Mouse (Mus musculus) limb, embryonic 11.5 days (tissue): ENCODE measurements at regions not wholly inside any gene's neighbourhood (a gene's known extent, or its start where the extent isn't known, plus 50 kb on each side); places are given as distances from the start of the nearest gene placed in this dataset.

Experiments used
- ATAC-seq: fragments of 200-750 bp; cut with Nextera tagmentation; 2 replicates; pipeline ENCODE4 v1.8.0; 2017; ENCODE audit warnings: low read depth; ENCODE audit not compliant: insufficient number of reproducible peaks, low FRiP score, low TSS enrichment
- DNase-seq: peaks from one replicate; pipeline ENCODE4 v3.0.0-alpha.2; 2015; ENCODE audit warnings: low spot score
- H3K27ac ChIP-seq: fragments of 300-500 bp; sonication (generic); replicated peaks from 2 replicates; pipeline ENCODE4 v1.5.1; 2014; ENCODE audit warnings: low read depth, mild to moderate bottlenecking, low read length
- H3K27me3 ChIP-seq: fragments of 300-500 bp; sonication (generic); 2 replicates; pipeline ENCODE4 v1.6.1; 2014; ENCODE audit warnings: mild to moderate bottlenecking, low read length, mixed read lengths; ENCODE audit not compliant: control insufficient read depth, insufficient read depth
- H3K36me3 ChIP-seq: fragments of 300-500 bp; sonication (generic); 2 replicates; pipeline ENCODE4 v1.6.1; 2014; ENCODE audit warnings: mild to moderate bottlenecking, low read length, moderate library complexity, mixed read lengths; ENCODE audit not compliant: control insufficient read depth, insufficient read depth
- H3K4me1 ChIP-seq: fragments of 300-500 bp; sonication (generic); 2 replicates; pipeline ENCODE4 v1.6.1; 2014; ENCODE audit warnings: low read length, mixed read lengths; ENCODE audit not compliant: control insufficient read depth, insufficient read depth
- H3K4me2 ChIP-seq: fragments of 300-500 bp; sonication (generic); 2 replicates; pipeline ENCODE4 v1.6.1; 2014; ENCODE audit warnings: low read depth, mild to moderate bottlenecking, moderate library complexity; ENCODE audit not compliant: severe bottlenecking
- H3K4me3 ChIP-seq: fragments of 300-500 bp; sonication (generic); 2 replicates; pipeline ENCODE4 v1.5.1; 2014; ENCODE audit warnings: low read depth, low read length
- H3K9ac ChIP-seq: fragments of 300-500 bp; sonication (generic); 2 replicates; pipeline ENCODE4 v1.6.1; 2014; ENCODE audit warnings: mild to moderate bottlenecking, low read length
- H3K9me3 ChIP-seq: fragments of 300-500 bp; sonication (generic); 2 replicates; pipeline ENCODE4 v1.6.1; 2016; ENCODE audit warnings: low read length; ENCODE audit not compliant: control insufficient read depth
- WGBS: fragments of 180-500 bp; shearing (Covaris S2); extraction: QIAGEN DNeasy Blood & Tissue Kit; methylation state at CpG from one replicate; pipeline ENCODE4 v1.1.7; 2014; 5-methylcytosine and 5-hydroxymethylcytosine counted together

DNA sequence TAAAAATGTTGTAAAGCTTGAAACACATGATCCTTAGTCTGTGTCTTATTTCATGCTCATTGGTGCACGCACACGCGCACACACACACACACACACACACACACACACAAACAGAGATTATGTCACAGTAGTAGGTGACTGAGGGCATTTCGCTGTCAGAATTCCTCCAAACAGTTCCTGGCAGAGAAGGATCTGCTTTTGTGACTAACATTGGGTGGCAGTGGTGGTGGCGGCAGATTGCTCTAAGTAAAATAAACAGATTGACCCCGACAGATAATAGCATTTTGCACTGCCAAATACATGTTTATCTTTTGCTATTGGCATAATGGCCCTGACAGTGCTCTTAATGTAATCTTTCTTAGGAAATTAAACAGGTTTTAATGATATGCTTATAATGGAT lies 446.6 kb upstream of the Adgrl2 start:
- no peak overlapping the region for H3K9ac ChIP-seq
- H3K4me2 ChIP-seq: no peak overlapping the region
- 82% methylated on average over 6 of the region's 6 CpGs for WGBS
- no peak overlapping the region for H3K4me3 ChIP-seq
- no peaks in the 10 kb centered on the region for H3K27me3 ChIP-seq
- H3K4me1 ChIP-seq: no peaks in the 10 kb centered on the region; the same call in 1 of the 2 replicates
- H3K9me3 ChIP-seq: no peaks in the 10 kb centered on the region
- ATAC-seq (no peak), DNase-seq (no peak)
- no peak overlapping the region for H3K27ac ChIP-seq
- no peaks in the 10 kb centered on the region for H3K36me3 ChIP-seq

DNA sequence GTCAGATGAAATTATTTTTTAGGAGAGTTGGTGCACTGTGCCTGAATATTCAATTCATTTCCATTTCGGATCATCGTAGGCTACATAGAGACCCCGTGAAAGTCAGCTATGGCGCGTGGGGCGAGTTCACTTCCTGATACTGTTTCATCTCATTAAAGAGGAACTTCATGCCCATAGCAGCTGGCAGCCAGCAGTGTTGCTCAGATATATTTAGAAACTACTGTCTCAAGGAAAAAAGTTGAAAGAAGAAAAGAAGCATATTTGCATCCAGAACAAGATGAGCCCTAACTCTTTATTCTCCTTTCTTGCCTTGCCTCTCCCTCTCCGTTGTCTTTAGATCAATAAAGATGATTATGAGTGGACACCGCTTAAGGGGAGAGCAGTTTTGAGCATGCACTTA lies 446.1 kb upstream of the Adgrl2 start:
- WGBS: 91% methylated on average over 8 of the region's 8 CpGs
- Histone ChIP-seq H3K27me3 (no peaks in the 10 kb centered on the region), H3K4me1 (no peaks in the 10 kb centered on the region; the same call in 1 of the 2 replicates), H3K9me3 (no peaks in the 10 kb centered on the region), H3K9ac (no peak overlapping the region), H3K4me3 (no peak overlapping the region), H3K4me2 (no peak overlapping the region), H3K27ac (no peak overlapping the region), H3K36me3 (no peaks in the 10 kb centered on the region)
- ATAC-seq (no peak), DNase-seq (no peak)

DNA sequence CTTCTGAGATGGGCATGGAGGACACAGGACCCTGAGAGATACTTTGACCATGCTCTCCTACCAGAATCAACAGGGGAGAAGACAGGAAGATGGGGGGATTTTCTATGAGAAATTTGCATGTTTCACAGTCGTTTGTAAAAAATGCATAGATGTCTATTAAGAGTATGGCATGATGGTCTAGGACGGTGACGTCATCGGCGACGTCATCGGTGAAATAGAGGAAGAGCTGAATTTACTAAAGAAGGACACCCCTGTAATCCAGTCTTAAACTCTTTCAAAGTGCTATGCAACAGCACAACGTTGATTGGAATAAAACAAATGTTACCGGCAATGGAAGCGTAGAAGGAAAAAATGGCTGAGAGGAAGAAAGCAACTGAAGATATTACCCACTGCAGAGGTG lies 441.4 kb upstream of the Adgrl2 start:
- Histone ChIP-seq H3K9me3 (no peaks in the 10 kb centered on the region), H3K4me2 (no peak overlapping the region), H3K4me1 (no peaks in the 10 kb centered on the region), H3K36me3 (no peaks in the 10 kb centered on the region), H3K9ac (no peak overlapping the region), H3K27ac (no peak overlapping the region), H3K27me3 (no peaks in the 10 kb centered on the region), H3K4me3 (no peak overlapping the region)
- WGBS: 95% methylated on average over 10 of the region's 10 CpGs
- ATAC-seq (no peak), DNase-seq (no peak)

DNA sequence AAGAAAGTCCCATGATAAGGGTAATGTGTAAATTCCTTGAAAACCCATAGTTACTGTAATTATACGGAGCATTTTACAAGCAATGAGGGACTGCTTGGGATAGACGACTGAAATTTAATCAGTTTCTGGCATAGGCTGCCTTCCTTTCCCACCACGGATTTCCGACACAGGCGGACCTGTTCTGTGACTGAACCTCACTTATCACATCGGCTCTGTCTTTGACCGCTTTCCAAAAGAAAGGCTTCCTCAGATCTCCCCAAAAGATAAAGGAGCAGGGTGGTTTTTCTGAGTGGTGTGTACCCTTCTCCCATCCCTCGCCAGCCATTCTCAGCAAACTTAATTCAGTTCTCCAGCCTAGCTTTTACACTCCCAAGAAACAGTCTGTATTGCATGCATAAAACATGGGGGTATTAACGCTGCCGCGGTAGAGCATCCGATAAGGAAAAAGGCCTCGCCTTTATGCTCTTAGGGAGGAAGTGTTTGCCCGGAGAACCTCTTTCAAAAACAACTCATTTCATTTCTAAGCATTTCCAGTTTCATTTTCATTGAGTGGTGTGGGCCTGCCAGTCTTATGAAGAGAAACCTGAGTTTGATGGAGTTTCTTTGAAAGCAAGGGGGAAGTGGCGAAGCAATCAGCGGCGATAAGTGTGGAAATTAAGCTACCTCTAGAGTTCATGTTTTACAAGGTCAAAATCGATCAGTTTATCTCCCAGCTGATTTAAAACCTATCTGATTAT lies 435.8 kb upstream of the Adgrl2 start:
- no peak for ATAC-seq
- H3K27ac ChIP-seq: no peak overlapping the region
- no peak overlapping the region for H3K9ac ChIP-seq
- no peak overlapping the region for H3K4me2 ChIP-seq
- no peak for DNase-seq
- no peak overlapping the region for H3K4me3 ChIP-seq
- no peaks in the 10 kb centered on the region for H3K4me1 ChIP-seq
- no peaks in the 10 kb centered on the region for H3K36me3 ChIP-seq
- no peaks in the 10 kb centered on the region for H3K9me3 ChIP-seq
- 80% methylated on average over 18 of the region's 18 CpGs for WGBS
- H3K27me3 ChIP-seq: no peaks in the 10 kb centered on the region

DNA sequence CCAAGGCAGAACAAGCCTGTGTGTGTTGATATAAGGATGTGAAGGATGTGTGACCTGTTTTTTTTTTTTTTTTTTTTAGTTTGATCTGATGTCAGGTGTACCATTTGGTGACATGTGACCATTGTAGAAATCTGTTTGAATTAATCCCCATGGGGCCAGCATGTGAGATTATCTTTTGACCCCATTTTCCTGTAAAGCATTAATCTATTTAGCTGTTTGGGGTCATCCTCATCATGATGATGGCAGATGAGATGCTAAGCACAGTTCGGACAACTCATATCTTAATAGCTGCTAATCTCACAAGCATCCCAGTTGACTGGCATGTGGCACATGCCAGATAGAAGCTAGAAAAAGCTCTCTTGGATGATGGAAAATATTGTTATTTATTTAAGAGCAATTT lies 434.0 kb upstream of the Adgrl2 start:
- Histone ChIP-seq H3K9ac (no peak overlapping the region), H3K4me3 (no peak overlapping the region), H3K9me3 (no peaks in the 10 kb centered on the region), H3K4me2 (no peak overlapping the region), H3K27me3 (no peaks in the 10 kb centered on the region), H3K36me3 (no peaks in the 10 kb centered on the region), H3K27ac (no peak overlapping the region), H3K4me1 (no peaks in the 10 kb centered on the region)
- DNase-seq: no peak
- no peak for ATAC-seq
- WGBS: 92% methylated on average over 1 of the region's 1 CpGs

DNA sequence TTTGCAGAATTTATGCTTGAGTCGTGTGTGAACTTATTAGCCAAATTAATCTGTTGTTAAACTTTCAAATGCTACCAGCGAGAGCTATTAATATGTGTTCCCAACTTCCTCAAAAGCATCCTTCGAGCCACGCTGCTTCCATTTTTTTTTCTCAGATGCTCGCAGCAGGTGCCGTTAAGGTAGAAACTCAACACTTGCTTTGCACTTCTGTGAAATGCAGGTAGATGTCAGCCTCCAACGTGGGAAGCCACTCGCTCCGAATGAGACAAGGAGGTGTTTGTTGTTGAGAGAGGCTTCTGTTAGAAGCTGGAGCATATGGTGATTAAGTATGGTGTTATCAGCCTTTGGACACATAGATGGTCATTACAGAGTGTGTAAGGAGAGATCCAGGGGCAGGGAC lies 433.1 kb upstream of the Adgrl2 start:
- ATAC-seq: no peak
- H3K27ac ChIP-seq: no peak overlapping the region
- H3K27me3 ChIP-seq: no peaks in the 10 kb centered on the region
- no peak overlapping the region for H3K4me3 ChIP-seq
- H3K36me3 ChIP-seq: no peaks in the 10 kb centered on the region
- H3K4me2 ChIP-seq: no peak overlapping the region
- 66% methylated on average over 9 of the region's 9 CpGs for WGBS
- no peaks in the 10 kb centered on the region for H3K4me1 ChIP-seq
- H3K9ac ChIP-seq: no peak overlapping the region
- H3K9me3 ChIP-seq: no peaks in the 10 kb centered on the region
- no peak for DNase-seq

DNA sequence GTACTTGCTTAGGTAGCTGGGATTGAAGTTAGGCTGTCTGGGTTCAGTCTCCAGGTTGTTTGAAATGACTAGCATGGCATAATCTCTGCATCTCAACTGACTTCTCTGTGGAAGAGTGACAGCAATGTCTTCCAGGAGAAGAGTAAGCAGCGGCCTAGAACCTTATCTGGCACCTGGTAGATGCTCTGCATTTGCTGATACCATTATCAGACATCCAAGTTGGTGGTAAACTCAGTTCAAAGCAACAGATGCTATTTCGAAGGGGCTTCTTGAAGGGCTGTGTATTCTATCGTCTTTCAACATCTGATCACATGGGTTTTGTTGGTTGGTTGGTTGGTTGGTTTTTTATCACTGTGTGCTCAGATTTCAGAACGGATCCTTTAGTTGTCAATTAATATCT lies 424.7 kb upstream of the Adgrl2 start:
- Histone ChIP-seq H3K4me3 (no peak overlapping the region), H3K36me3 (no peaks in the 10 kb centered on the region), H3K27ac (no peak overlapping the region), H3K9me3 (no peaks in the 10 kb centered on the region), H3K9ac (no peak overlapping the region), H3K4me1 (no peaks in the 10 kb centered on the region), H3K27me3 (no peaks in the 10 kb centered on the region), H3K4me2 (no peak overlapping the region)
- WGBS: 88% methylated on average over 4 of the region's 4 CpGs
- ATAC-seq (no peak), DNase-seq (no peak)

DNA sequence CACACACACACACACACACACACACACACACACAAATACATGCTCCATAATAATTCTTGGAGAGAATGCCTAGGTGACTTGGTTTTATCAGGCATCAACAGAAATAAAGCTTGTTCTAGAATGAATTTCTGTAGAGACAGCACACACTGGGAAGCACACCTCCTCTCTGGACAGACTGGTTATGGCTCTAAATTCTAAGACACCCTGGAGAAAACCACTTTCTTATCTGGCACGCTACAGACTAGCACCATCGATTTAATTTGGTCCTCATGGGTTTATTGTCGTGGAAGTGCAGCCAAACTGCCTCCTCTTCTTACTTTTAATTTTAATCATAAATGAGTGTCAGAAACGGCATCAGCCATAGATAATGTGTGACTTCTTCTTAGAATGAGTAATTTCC lies 422.8 kb upstream of the Adgrl2 start:
- DNase-seq: no peak
- ATAC-seq: no peak
- Histone ChIP-seq H3K4me3 (no peak overlapping the region), H3K4me2 (no peak overlapping the region), H3K36me3 (no peaks in the 10 kb centered on the region), H3K4me1 (no peaks in the 10 kb centered on the region), H3K27me3 (no peaks in the 10 kb centered on the region), H3K9ac (no peak overlapping the region), H3K9me3 (no peaks in the 10 kb centered on the region), H3K27ac (no peak overlapping the region)
- WGBS: 87% methylated on average over 4 of the region's 4 CpGs

DNA sequence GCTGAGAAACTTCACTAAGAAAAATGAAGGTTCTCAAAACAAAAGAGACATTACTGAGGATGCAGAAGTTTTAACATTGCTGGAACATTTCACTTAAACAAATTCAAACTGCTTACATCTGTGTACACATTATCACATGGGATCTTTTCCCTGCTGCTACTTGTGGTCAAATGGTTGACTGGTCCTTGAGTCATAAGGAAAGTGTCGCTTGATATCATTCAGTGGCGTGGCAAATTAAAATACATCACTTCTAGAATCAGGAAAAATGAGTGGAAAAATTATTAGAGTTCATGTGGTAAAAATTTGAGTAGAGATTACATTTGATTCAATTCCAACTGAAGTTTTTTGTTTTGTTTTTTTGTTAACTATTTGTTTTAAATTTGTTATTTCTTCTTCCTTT lies 420.2 kb upstream of the Adgrl2 start:
- H3K4me2 ChIP-seq: no peak overlapping the region
- H3K9ac ChIP-seq: no peak overlapping the region
- no peak overlapping the region for H3K27ac ChIP-seq
- DNase-seq: no peak
- ATAC-seq: no peak
- H3K27me3 ChIP-seq: no peaks in the 10 kb centered on the region
- WGBS: 90% methylated on average over 2 of the region's 2 CpGs
- no peak overlapping the region for H3K4me3 ChIP-seq
- no peaks in the 10 kb centered on the region for H3K36me3 ChIP-seq
- H3K9me3 ChIP-seq: no peaks in the 10 kb centered on the region
- no peaks in the 10 kb centered on the region for H3K4me1 ChIP-seq
